Mouse (Mus musculus) C2C12 (cell line): ENCODE data around the gene Prrc2b.
A peak's percentile ranks its signal among the peaks of the same experiment; 100 is the strongest.

Source experiments
- CEBPB ChIP-seq: IDR thresholded peaks from one replicate; pipeline ENCODE4 v1.6.1; 2011; ENCODE audit warnings: low read depth, mild to moderate bottlenecking, control low read depth, moderate library complexity
- CTCF ChIP-seq: IDR thresholded peaks from one replicate; pipeline ENCODE4 v1.5.1; 2011; ENCODE audit not compliant: control insufficient read depth, insufficient read depth, insufficient read length
- MAX ChIP-seq: IDR thresholded peaks from one replicate; pipeline ENCODE4 v1.6.1; 2011; ENCODE audit warnings: mild to moderate bottlenecking, control low read depth
- MYOD1 ChIP-seq: IDR thresholded peaks from one replicate; pipeline ENCODE4 v1.6.1; 2011; ENCODE audit warnings: low read depth; ENCODE audit not compliant: control insufficient read depth, insufficient read length
- MYOG ChIP-seq: IDR thresholded peaks from one replicate; pipeline ENCODE4 v1.6.1; 2011; ENCODE audit not compliant: control insufficient read depth, insufficient read length; ENCODE audit errors: extremely low read depth
- USF1 ChIP-seq: IDR thresholded peaks from one replicate; pipeline ENCODE4 v1.6.1; 2011; ENCODE audit warnings: low read depth, mild to moderate bottlenecking, control low read depth, moderate library complexity

DNA sequence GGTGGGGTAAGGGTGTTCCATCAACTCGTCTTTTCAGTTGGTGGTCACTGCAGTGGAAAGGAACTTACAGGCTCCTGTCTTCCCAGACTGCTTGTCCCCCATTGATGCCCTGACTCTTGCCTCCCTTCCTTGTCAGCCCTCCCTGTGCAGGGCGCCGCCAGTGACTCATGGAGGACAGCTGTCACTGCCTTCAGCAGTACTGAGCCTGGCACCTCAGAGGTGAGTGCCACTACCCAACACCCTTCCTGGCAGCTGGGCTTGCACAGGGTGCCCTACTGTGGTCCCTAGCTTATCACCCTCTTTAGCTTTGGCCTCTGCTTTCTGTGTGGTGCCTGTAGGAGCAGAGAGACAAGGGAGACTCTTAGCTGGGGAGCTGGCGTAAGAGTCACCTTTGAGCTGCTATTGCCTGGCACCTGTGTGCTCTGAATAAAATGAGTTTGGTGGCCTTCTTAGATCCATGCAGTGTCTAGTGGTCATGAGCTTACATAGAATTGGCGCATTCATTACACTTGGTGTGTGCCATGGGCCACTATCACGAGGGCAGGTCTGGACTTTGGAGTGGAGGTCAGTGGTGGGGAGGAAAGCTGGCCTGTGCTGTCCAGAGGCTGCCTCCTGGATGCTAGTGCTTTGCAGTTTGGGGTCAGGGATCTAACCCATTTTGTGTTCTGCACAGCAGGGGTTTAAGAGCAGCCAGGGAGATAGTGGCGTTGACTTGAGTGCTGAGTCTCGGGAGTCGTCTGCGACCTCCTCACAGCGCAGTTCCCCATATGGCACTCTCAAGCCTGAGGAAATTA is 67.9 kb downstream of the Prrc2b start:
- TF ChIP-seq CTCF (no peak), MAX (no peak), MYOD1 (peak; percentile 73), MYOG (no peak), CEBPB (no peak), USF1 (no peak)
